Mouse (Mus musculus): ENCODE measurements around the gene Gm17535.
"Not testable (repeated sequence)": the region's sequence is repeated elsewhere in the genome, so short reads cannot be mapped to it uniquely, and the experiment has no call there.

DNA sequence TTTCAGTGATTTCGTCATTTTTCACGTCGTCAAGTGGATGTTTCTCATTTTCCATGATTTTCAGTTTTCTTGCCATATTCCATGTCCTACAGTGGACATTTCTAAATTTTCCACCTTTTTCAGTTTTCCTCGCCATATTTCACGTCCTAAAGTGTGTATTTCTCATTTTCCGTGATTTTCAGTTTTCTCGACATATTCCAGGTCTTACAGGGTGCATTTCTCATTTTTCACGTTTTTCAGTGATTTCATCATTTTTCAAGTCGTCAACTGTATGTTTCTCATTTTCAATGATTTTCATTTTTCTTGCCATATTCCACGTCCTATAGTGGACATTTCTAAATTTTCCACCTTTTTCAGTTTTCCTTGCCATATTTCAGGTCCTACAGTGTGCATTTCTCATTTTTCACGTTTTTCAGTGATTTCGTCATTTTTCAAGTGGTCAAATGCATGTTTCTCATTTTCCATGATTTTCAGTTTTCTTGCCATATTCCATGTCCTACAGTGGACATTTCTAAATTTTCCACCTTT lies 33.9 kb upstream of the Gm17535 start, which contains the start of gene Gm10722:
- TF ChIP-seq CTCF (IDR thresholded peaks at IDR 0.05; ENCODE audit: low read depth, low read length); POLR2A (IDR thresholded peaks at IDR 0.05; ENCODE audit: borderline replicate concordance, low read depth, low read length): not testable (repeated sequence)

Measured in bone marrow macrophage, adult 2 months (primary cell).